Mouse (Mus musculus) limb, embryonic 15.5 days (tissue): Measurements from ENCODE around the gene Gm49342. TPM values are rescaled to one million over a fixed set of nuclear protein-coding genes. Genes with fewer than 3 reads are reported as not detected.
A peak's percentile ranks its signal among the peaks of the same experiment; 100 is the strongest.
"Not testable (repeated sequence)": the region's sequence is repeated elsewhere in the genome, so short reads cannot be mapped to it uniquely, and the experiment has no call there.

Source experiments
- ATAC-seq: fragments of 200-750 bp; cut with Nextera tagmentation; 2 replicates; pipeline ENCODE4 v1.8.0; 2017; ENCODE audit warnings: low read depth, moderate TSS enrichment; ENCODE audit not compliant: insufficient number of reproducible peaks, low FRiP score, low TSS enrichment
- H3K27ac ChIP-seq: fragments of 300-500 bp; sonication (generic); 2 replicates; pipeline ENCODE4 v1.5.1; 2015; ENCODE audit warnings: moderate library complexity, mild to moderate bottlenecking, inconsistent platforms
- H3K27me3 ChIP-seq: fragments of 300-500 bp; sonication (generic); 2 replicates; pipeline ENCODE4 v1.6.1; 2015; ENCODE audit warnings: inconsistent platforms
- H3K36me3 ChIP-seq: fragments of 300-500 bp; sonication (generic); 2 replicates; pipeline ENCODE4 v1.6.1; 2015; ENCODE audit warnings: inconsistent platforms
- H3K4me1 ChIP-seq: fragments of 300-500 bp; sonication (generic); 2 replicates; pipeline ENCODE4 v1.6.1; 2015; ENCODE audit warnings: inconsistent platforms
- H3K4me2 ChIP-seq: fragments of 300-500 bp; sonication (generic); 2 replicates; pipeline ENCODE4 v1.6.1; 2015; ENCODE audit warnings: mild to moderate bottlenecking, inconsistent platforms
- H3K4me3 ChIP-seq: fragments of 300-500 bp; sonication (generic); 2 replicates; pipeline ENCODE4 v1.5.1; 2015; ENCODE audit warnings: mild to moderate bottlenecking, inconsistent platforms
- H3K9ac ChIP-seq: fragments of 300-500 bp; sonication (generic); 2 replicates; pipeline ENCODE4 v1.6.1; 2015; ENCODE audit warnings: inconsistent platforms
- H3K9me3 ChIP-seq: fragments of 300-500 bp; sonication (generic); 2 replicates; pipeline ENCODE4 v1.6.1; 2016; ENCODE audit warnings: inconsistent platforms
- WGBS: fragments of 180-500 bp; shearing (Covaris S2); methylation state at CpG from one replicate; pipeline ENCODE4 v1.1.7; 2015; 5-methylcytosine and 5-hydroxymethylcytosine counted together
- polyA plus RNA-seq: library from polyadenylated mRNA; unstranded; fragments of >200 nt; fragmentation: Nextera tagmentation; extraction: Ambion mirVana; gene quantifications from 2 replicates; pipeline ENCODE4 v1.2.1, GENCODE M21; 2015

Gene Gm49342
- polyA plus RNA-seq, 1 experiment from 2014 or later: not detected

DNA sequence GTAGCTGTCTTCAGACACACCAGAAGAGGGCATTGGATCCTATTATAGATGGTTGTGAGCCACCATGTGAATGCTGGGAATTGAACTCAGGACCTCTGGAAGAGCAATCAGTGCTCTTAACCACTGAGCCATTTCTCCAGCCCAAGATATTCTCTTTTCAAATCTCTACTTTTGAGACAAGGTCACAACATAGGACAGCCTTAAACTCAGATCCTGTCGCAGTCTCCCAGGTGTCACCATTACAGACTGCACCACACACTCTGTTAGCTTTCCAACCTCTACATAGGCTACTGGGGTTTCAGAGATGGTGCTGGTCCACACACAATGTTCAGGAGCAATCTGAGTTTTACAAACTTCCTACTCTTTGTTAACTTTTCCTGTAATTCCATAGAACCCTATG, 20.9 kb upstream of the Gm49342 start:
- not testable (repeated sequence) for H3K27me3 ChIP-seq, H3K9me3 ChIP-seq, H3K27ac ChIP-seq, H3K9ac ChIP-seq, ATAC-seq
- peaks cover 38% of the 10 kb centered on the region for H3K36me3 ChIP-seq
- H3K4me3 ChIP-seq: peak overlapping the region; percentile 71
- H3K4me1 ChIP-seq: peaks cover 17% of the 10 kb centered on the region
- 91% methylated on average over 1 of the region's 1 CpGs for WGBS
- H3K4me2 ChIP-seq: peak overlapping the region; percentile 46

DNA sequence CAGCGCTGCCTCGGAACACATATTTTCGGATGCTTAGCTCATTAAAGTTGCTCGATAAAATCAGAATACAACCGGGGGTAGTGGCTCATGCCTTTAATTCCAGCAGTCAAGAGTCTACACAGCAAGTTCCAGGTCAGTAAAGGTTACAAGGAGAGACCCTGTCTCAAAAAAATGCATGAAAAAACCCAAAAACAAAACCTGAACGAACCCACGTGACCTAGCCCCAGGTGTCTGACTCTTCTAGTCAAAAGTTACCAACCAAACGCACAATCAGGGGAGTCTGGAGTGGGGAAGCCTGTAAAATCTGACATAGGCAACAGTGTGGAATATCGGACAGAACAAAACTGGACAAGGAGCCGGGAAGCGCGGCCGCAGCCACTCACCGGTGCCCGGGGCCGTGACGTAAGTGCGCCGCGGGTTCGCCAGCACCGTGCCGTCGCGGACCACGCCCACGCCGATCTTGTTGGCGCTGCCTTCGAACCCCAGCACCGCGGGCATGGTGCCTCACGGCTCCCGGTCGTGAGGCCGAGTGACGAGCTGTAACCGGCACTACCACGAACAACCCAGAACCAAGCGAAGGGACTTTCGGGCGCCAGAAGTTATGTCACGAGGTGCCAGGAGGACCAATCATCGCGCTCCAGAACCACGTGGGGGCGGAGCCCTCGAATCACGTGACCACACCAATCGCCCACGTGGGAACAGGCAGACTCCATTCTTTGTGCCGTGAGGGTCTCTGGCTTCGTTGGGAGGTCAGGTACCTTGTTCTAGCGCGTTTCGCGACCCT, 19.8 kb upstream of the Gm49342 start, which contains the start of the genes Osgep and Apex1:
TSS of gene Osgep (minus strand) at position 613 of the 784 bp plus-strand sequence.
TSS of gene Apex1 (plus strand) at position 688 of the 784 bp plus-strand sequence.
- Histone ChIP-seq H3K9me3 (no peaks in the 10 kb centered on the region), H3K36me3 (peaks cover 42% of the 10 kb centered on the region), H3K27ac (peak within 1 kb of the TSS; percentile 94), H3K9ac (peak within 1 kb of the TSS; percentile 68), H3K27me3 (no peaks in the 10 kb centered on the region), H3K4me3 (peak within 1 kb of the TSS; percentile 71), H3K4me2 (peak within 1 kb of the TSS; percentile 71), H3K4me1 (peaks cover 17% of the 10 kb centered on the region)
- ATAC-seq: peak; percentile 94
- WGBS: under 1% methylated on average over 57 of the region's 57 CpGs

DNA sequence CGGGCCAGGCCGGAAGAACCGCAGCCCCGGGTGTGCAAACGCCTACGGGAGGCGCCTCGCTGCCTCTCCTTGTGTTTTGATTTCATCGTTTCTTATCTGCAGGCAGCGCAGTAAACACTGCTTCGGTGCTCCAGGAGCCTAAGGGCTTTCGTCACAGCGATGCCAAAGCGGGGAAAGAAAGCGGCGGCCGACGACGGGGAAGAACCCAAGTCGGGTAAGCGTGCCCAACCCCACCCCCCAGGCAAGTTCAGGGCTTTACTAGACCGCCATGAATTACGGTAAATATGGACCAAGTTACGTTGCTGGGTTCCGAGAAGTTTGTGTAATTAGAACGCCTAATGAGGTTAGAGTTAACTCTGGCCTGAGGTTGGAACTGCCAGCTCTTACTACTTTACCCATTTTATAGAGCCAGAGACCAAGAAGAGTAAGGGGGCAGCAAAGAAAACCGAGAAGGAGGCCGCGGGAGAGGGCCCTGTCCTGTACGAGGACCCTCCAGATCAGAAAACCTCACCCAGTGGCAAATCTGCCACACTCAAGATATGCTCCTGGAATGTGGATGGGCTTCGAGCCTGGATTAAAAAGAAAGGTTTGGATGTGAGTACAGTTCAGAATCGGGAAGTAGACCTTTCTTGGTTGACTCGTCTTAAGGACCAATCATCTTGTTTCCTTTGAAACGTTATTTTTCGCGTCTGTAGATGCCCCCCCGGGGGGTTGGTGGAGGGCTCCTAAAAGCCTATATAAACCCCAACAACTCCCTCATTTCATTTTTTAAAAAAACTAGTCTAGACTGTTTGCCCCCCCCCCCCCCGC, 19.0 kb upstream of the Gm49342 start:
- peak overlapping the region; percentile 71 for H3K4me2 ChIP-seq
- peak overlapping the region; percentile 53 for H3K9ac ChIP-seq
- under 1% methylated on average over 38 of the region's 38 CpGs for WGBS
- H3K9me3 ChIP-seq: no peaks in the 10 kb centered on the region
- no peaks in the 10 kb centered on the region for H3K27me3 ChIP-seq
- peaks cover 24% of the 10 kb centered on the region for H3K4me1 ChIP-seq
- H3K27ac ChIP-seq: peak overlapping the region; percentile 94
- peak overlapping the region; percentile 71 for H3K4me3 ChIP-seq
- 0 out of 2 replicates have a peak, but pooled peaks have one; percentile 8 for ATAC-seq
- peaks cover 40% of the 10 kb centered on the region for H3K36me3 ChIP-seq

DNA sequence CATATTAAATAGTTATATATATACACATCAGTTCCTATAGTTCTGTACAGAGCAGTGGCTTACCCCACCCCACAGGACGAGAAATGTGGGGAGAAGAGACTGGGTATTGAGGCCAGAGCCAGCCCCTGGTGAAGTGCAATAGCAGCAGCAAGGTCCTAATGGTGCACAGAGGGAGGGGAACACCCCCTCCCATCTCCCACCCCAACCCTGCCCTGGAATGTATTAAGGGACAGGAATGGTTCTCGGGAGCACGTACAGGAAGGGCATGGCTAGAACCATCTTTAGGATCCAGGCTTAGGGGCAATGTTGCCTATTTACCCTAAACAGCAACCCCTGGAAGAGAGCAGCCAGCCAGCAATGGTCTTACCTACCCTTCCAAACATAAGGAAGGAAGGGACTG, 17.0 kb upstream of the Gm49342 start:
- ATAC-seq: no peak
- Histone ChIP-seq H3K9me3 (no peaks in the 10 kb centered on the region), H3K4me3 (no peak overlapping the region), H3K36me3 (peaks cover 34% of the 10 kb centered on the region), H3K27ac (no peak overlapping the region), H3K27me3 (no peaks in the 10 kb centered on the region), H3K9ac (no peak overlapping the region), H3K4me1 (peaks cover 29% of the 10 kb centered on the region), H3K4me2 (no peak overlapping the region)
- 47% methylated on average over 3 of the region's 3 CpGs for WGBS

DNA sequence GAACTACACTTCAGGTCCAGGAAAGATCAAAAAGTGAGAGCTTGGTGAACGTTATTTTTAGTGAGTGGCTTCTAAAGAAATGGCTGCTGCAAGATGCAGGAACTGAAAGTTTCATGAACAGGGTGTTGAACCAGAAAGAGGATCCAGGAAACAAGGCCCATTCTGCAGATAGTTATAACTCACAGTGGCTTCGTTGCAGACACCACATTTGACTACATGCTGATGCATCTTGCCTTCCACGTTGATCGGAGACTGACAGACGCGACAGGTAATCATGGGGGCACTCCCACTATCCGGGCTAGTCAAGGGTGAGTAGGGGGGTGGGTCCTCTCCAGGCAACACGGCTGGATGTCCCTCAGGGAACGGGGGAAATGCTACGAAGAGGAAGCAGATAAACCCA, 14.4 kb upstream of the Gm49342 start:
- Histone ChIP-seq H3K4me3 (peak overlapping the region; percentile 98), H3K9me3 (no peaks in the 10 kb centered on the region), H3K27me3 (no peaks in the 10 kb centered on the region), H3K27ac (peak overlapping the region; percentile 90), H3K4me2 (peak overlapping the region; percentile 81), H3K9ac (peak overlapping the region; percentile 94), H3K4me1 (peaks cover 24% of the 10 kb centered on the region), H3K36me3 (peaks cover 34% of the 10 kb centered on the region)
- no peak for ATAC-seq
- 13% methylated on average over 10 of the region's 10 CpGs for WGBS

DNA sequence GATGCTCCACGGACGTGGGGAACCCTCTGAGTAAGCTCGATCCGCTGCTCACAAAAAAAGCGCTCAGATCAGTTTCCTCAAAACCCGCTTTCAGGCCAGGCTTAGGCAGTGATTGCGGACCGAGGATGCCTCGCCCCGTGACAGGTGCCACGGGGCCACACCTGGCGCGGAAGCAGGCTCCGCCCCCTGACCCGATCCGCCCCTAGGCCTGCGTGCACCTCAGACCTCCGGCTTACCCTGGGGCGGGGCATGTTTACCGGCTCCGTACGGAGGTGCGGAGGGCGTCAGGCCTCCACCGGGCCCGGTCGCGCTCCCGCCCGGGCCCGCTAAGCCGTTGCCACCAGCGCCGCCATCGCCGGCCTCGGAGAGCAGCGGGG, 14.0 kb upstream of the Gm49342 start:
- ATAC-seq: peak; percentile 36
- peak overlapping the region; percentile 98 for H3K4me3 ChIP-seq
- H3K27ac ChIP-seq: peak overlapping the region; percentile 90
- under 1% methylated on average over 36 of the region's 38 CpGs for WGBS
- no peaks in the 10 kb centered on the region for H3K9me3 ChIP-seq
- peak overlapping the region; percentile 94 for H3K9ac ChIP-seq
- peaks cover 23% of the 10 kb centered on the region for H3K4me1 ChIP-seq
- H3K27me3 ChIP-seq: no peaks in the 10 kb centered on the region
- H3K36me3 ChIP-seq: peaks cover 34% of the 10 kb centered on the region
- peak overlapping the region; percentile 81 for H3K4me2 ChIP-seq

DNA sequence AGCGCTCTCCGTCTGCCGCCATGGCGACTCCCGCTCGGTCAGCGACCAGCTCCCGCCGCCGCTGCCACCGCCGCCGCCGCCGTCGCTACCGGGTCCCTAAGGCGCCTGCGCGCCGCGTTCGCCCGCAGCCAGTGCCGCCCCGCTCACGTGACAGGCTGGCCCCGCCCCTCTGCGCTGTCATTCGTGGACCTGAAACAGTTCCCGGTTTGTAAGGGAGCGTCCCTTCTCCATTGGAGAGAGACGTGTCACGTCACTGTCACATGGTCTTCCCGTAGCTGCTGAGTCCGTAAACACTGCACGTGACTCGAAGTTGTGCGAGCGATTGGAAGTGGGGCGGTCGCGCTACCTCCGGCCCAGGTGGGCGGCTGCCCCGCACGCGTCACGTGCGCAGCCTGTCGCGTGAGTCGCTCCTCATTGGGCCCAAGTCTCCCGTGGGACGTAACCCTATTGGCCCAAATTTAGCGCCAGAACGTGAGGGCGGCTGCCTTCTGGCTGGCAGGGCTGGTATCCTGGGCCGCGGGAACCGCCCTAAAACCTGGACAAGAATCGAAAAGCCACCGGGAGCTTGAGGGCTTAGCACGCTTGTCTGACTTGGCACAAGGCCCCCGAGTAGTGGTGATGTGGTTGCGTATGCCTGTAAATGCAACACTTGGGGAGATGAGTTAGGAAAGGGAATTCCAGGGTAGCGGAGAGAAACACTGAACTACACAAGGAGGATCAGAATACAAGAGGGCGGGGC, 13.4 kb upstream of the Gm49342 start, which contains the start of the genes Pip4p1 and Pnp:
TSS of gene Pip4p1 (minus strand) at position 103 of the 739 bp plus-strand sequence.
TSS of gene Pnp (plus strand) at position 329 of the 739 bp plus-strand sequence.
- peak; percentile 99 for ATAC-seq
- Histone ChIP-seq H3K9me3 (no peaks in the 10 kb centered on the region), H3K4me3 (peak within 1 kb of the TSS; percentile 98), H3K36me3 (peaks cover 33% of the 10 kb centered on the region), H3K27ac (peak within 1 kb of the TSS; percentile 90), H3K4me2 (peak within 1 kb of the TSS; percentile 81), H3K9ac (peak within 1 kb of the TSS; percentile 94), H3K4me1 (peaks cover 18% of the 10 kb centered on the region), H3K27me3 (no peaks in the 10 kb centered on the region)
- under 1% methylated on average over 66 of the region's 68 CpGs for WGBS

DNA sequence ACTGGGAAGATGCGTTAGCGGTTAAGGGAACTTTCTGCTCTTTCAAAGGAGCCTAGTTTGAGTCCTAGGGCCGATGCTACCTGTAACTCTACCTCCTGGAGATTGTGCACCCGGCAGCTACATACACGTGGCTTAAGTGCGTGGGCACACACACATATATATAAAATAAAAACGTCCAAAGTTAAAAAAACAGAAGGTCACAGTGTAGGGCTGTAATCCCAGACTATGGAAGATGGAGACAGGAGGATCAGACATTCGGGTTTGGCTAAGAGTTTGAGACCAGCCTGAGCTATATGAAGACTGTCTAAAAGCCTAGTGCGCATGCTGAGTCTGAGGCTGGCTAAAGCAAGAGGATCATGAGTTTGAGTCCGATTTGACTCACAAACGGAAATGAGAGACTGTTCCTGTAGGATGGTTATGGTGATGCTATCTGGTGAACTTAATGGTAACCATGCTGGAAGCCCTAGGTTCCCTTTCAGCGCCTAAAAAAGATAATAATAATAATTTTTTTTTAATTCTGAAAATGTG, 12.8 kb upstream of the Gm49342 start:
- Histone ChIP-seq H3K4me1 (peaks cover 12% of the 10 kb centered on the region), H3K4me3 (peak overlapping the region; percentile 98), H3K4me2 (peak overlapping the region; percentile 57), H3K9ac (peak overlapping the region; percentile 11), H3K27me3 (no peaks in the 10 kb centered on the region), H3K27ac (peak overlapping the region; percentile 90), H3K9me3 (no peaks in the 10 kb centered on the region), H3K36me3 (peaks cover 27% of the 10 kb centered on the region)
- WGBS: 13% methylated on average over 12 of the region's 12 CpGs
- ATAC-seq: no peak

DNA sequence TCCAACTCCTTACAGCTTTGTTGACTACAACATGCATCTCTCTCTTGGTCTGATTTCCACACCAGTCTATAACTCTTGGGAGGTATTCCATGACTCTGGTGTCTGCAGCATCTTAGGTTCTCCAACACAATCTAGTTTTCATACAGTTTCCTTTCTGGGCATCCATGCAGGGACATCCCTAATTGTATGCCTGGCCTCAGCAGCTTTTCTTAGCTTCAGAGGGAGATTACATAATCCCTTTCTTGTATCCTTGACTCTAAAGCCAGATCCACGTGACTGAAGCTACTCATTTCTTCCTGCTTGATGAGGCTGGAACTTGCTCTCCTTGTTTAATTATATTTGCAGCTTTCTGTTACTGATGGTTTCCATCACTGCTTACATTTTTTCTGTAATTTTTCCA, 7.7 kb upstream of the Gm49342 start:
- H3K9me3 ChIP-seq: no peaks in the 10 kb centered on the region
- 54% methylated on average over 1 of the region's 1 CpGs for WGBS
- ATAC-seq: no peak

DNA sequence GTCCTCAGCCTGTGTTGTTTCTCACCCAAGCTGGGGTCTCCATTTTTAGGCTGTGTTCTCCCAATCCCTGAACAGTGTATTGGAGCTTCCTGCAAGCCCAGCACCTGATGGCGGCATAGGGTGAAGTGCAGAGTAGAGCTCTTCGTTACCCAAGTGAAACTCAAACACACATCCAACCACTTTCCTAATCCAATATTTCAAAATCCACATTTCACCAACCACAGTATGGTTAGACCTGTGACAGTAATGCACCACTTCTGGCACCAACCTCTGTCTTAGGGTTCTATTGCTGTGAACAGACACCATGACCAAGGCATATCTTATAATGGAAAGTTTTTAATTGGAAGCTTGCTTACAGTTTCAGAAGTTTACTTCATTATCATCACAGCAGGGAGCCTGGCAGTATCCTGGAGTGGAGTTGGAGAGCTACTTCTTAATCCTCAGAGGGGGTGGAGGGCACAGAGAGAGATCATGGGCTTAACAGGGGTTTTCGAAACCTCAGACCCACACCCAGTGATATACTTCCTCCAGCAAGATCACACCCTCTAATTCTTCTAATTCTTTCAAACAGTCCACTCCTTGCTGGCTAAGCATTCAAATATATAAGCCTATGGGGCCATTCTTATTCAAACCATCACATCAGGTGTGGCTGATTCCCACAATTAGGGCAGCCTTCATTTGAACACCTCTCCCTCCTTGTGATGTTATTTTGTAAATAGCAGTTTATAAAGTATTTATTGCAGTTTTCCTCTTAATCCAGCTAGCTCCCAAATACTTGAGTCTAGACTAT, 6.0 kb upstream of the Gm49342 start:
- Histone ChIP-seq H3K27ac (no peak overlapping the region), H3K4me2 (no peak overlapping the region), H3K9ac (no peak overlapping the region), H3K4me1 (no peaks in the 10 kb centered on the region), H3K36me3 (no peaks in the 10 kb centered on the region), H3K27me3 (no peaks in the 10 kb centered on the region), H3K4me3 (no peak overlapping the region), H3K9me3 (no peaks in the 10 kb centered on the region)
- 89% methylated on average over 3 of the region's 3 CpGs for WGBS
- ATAC-seq: no peak

More for the DNA sequence above, 7.7 kb upstream of the Gm49342 start:
- Histone ChIP-seq H3K27ac (no peak overlapping the region), H3K4me1 (peaks cover 1% of the 10 kb centered on the region; the same call in 1 of the 2 replicates), H3K9ac (no peak overlapping the region), H3K4me2 (no peak overlapping the region), H3K4me3 (no peak overlapping the region), H3K36me3 (no peaks in the 10 kb centered on the region), H3K27me3 (no peaks in the 10 kb centered on the region)
